Mouse (Mus musculus) cerebellum, postnatal 36 days (tissue): ENCODE data around the gene Kras.

ENCODE experiments used
- DNase-seq, 2 experiments: peaks; one replicate each; pipeline ENCODE4 v3.0.0; 2021 to 2022; ENCODE audit warnings: mixed read lengths in 2 of 2

Kras gene

GRCm38 (mm10) chr6:145249291-145250184 lies 501 bp downstream of the Kras start:
- peak; percentile 61 to 64 for DNase-seq

DNA sequence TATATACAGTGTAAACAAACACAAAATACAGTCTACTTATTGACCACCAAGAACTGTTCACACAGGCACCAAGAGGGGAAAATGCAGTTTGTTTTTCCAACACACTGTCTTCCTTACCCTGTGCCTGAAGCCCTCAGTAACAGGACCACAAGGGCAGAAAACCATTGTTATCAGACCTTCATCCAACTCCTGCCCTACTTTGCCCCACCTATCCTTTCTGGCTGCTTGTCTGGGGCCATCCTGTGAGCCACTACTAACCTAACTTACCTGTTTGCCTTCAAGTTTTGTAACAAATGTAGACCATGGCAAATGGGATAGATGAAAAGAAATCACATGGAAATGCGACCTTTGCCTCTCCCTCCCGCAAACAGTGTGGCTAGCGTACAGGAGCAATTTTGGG lies 2.2 kb downstream of the Kras start:
- DNase-seq: no peak

GRCm38 (mm10) chr6:145246841-145247240 lies 3.2 kb downstream of the Kras start:
- DNase-seq: no peak

GRCm38 (mm10) chr6:145242521-145242920 lies 7.5 kb downstream of the Kras start:
- no peak for DNase-seq

DNA sequence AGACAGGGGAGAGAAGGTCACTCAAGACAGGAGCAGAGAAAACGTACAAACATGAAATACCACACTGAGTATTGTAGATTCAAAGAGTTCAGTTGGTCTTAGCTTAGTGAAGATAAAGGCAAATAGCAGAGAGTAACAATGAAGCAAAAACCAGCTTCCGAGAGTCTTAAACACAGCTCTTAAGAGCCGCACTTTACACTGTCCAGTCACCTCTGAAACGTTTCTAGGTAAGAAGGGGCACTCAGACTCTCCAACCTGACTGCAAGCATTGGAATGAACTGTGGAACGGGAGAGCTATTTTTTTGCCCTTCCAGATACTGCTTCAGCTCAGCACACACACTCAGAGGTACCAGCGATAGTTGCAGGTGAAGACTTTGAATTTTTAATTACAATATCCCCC lies 9.8 kb downstream of the Kras start:
- no peak for DNase-seq

DNA sequence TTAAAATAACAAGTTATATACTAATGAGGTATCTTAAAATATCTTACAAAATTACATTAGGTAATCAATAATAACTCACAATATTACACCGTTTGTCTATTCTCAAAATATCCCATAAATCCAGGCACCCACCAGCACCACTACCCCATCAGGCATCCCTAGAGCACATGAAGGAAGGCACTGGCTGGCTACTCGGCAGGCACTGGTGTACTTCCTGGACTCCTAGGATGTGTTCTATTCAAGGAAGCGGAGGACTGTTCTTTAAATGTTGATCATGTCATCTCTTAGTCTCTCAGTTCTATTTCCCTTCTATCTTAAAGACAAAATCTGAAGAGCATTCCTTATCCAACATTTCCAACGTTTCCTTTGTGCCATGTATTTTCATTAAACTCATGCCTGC lies 12.9 kb downstream of the Kras start:
- no peak for DNase-seq

GRCm38 (mm10) chr6:145235367-145235766 lies 14.7 kb downstream of the Kras start:
- no peak for DNase-seq

GRCm38 (mm10) chr6:145234391-145234790 lies 15.6 kb downstream of the Kras start:
- no peak for DNase-seq

DNA sequence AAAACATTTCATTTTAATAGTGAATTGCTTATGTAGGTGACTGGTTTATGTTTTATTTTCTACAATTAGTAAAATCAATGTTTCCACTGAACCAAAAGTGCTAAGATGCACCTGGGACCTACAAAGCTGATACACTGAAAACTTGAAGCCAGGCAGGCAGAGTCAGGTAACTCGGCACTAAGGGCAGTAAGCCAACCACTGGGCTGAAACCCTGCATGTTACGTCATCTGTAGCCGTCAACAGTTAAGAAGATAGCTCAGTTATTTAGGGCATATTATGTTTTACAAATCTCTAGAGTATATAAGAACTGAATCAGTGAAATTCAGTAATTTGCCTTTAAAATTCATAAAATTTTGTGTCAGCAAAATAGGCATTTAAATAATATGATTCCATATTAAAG lies 23.7 kb downstream of the Kras start:
- no peak for DNase-seq

GRCm38 (mm10) chr6:145224246-145224645 lies 25.8 kb downstream of the Kras start:
- DNase-seq: no peak

GRCm38 (mm10) chr6:145215826-145216225 lies 34.2 kb downstream of the Kras start:
- DNase-seq: no peak

DNA sequence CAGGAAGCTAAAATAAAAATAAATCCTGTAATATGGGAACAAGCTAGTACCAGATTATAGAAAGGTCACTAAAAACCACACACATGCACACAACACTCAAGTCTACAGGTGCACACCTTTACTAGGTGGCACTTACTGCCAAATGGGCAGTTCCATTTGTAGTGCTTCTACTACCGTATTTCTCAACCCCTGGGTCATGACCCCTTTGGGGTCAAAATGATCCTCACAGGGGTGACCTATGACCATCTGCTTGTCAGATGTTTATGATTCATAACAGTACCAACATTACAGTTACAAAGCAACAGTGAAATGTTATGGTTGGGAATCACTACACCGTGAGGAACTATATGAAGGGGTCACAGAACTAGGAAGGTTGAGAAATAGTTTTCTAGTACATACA lies 36.1 kb downstream of the Kras start:
- DNase-seq: no peak

GRCm38 (mm10) chr6:145211376-145212305 lies 38.4 kb downstream of the Kras start:
- no peak for DNase-seq

DNA sequence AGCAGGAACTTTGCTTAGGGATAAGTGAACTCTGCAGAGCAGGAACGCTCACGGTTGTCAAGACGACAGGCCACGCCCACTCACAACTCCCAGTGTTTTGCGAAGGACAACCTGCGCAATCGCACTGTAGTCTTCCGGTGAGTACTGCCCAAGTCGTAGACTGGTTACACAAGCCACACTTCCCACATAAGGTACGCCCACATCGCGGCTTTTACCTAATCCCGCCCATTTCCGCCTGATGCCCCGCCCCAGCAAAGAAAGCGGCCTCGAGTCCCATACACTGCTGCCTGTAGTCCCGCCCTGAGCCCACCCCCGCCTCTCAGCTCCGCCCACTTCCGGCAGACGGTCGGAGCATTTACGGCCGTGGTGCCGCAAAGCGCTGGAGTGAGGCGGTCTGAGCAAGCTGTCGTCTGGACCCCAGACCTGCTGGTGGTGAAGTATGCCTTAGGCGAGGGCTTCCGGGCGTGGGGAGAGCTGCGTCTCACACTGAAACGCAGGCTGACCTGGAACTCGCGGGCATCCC lies 39.2 kb downstream of the Kras start, which contains the start of the genes Casc1 and Etfrf1:
Gene Casc1 (minus strand): TSS at position 190 of the 523 bp plus-strand sequence.
Gene Etfrf1 (plus strand): TSS at position 319 of the 523 bp plus-strand sequence.
- peak; percentile 97 for DNase-seq

- peak in 1 of 2 experiments; percentile 15 for DNase-seq
These were observed 39.9 kb downstream of the Kras start for GRCm38 (mm10) chr6:145210056-145210680.

DNA sequence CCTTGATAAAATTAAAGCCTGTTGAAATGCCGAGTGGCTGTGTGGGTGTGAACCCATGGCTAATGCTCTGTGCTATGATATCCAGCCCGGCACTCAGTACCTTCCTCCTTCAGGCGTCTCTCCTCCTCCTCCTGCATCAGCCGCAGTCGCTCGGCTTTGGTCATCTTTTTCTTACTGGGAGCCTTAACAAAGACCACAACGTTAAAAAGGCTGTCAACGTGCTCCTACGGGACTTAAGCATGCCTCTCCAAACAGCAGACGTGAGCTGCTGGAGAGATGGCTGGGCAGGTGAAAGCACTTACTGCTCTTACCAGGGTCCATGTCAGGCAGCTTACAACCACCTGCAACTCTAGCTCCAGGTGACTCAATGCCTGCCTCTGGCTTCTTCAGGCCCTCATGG lies 44.9 kb downstream of the Kras start:
- DNase-seq: no peak

DNA sequence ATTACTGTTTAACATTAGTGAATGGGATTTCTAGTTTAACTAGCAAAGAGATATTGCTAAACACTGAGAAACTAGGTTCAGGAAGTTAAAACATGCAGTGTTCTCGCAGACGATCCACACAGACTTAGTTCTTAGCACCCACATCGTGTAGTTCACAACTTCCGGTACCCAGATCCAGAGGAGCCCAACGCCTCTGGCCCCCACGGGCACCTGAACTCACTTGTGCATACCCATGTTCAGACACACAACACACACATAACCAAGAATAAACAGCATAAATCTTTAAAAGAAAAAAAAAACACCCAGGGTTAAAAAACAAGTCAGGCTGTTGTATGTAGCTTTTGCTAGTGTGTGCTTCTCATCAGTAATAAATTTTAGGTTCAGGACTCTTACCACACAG lies 45.6 kb downstream of the Kras start:
- DNase-seq: no peak

- no peak for DNase-seq
These were observed 47.5 kb downstream of the Kras start for GRCm38 (mm10) chr6:145202432-145203125.

DNA sequence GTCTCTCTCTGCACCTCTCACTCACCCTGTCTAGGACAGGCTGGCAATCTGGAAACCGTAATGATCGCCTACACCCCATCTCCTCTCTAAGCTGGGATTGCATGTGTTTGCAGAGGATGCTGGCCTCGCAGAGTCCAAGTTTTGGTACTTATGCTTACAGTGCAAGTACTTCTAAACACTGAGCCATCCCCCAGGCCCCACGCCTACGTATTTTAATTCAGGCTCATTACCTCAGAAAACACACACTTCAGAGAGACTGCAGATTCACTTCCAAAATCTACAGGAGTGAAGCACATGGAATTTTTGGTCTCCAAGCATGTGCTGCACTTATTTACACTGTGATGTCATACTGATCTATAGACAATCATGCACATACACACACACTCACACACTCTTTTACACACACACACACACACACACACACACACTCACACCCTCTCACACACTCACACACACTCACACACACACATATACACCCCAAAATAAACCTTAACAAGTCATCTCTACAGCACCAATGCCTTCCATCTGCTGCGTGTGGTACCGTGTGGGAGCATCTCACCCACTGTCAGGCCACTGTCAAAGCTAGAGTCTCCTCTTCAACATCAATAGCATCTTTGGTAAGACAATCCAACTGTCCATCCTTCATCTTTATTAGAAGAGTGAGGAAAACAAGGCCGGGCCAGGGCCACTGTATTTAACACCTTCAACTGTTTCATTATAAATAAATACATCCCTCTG lies 51.9 kb downstream of the Kras start:
- no peak for DNase-seq

DNA sequence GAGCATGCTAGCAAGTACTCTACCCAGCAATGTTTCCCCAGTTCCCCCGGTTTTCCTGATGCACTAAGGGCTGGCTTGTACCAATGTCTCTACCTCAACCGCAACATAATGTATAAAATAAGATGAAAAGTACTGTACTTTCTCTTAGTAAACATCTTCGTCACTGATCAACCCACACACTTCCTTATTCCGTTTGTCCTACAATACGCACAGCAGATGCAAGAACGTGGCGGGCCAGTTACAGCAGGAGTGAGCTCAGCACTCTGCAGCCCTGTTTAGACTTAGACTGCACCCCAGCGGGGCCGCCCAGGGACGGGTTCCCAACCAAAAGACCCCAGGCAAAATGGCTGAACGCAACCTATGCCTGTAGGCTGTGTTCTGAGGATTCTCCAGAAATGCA lies 56.6 kb downstream of the Kras start:
- no peak for DNase-seq

DNA sequence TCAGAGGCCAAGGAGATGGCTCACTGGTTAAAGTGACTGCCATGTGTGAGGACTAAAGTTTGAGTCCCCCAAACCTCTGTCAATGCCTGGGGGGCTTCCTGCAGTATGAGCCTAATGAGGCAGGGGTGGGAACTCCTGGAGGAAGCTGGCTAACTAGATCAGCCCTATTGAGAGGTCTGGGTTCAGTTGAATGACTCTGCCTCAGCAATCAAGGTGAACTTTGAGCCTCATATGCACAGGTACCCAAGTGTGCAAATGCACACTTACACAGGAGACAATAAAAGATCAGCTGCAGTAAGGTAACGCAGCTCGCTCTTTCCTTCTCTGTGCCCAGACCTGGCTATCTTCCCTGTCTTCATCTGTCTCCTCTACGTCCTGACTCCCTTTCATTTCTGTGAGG lies 57.0 kb downstream of the Kras start:
- DNase-seq: no peak
